Mouse (Mus musculus) spleen, adult 2 months (tissue): ENCODE results near the gene Zer1.

ENCODE experiments used
- CTCF ChIP-seq: fragments of 200-500 bp; IDR thresholded peaks from 2 replicates; pipeline ENCODE4 v1.5.1; 2011; ENCODE audit warnings: mild to moderate bottlenecking, inconsistent platforms; ENCODE audit not compliant: insufficient read depth, insufficient read length, insufficient replicate concordance; ENCODE audit errors: extremely low read depth
- POLR2A ChIP-seq: fragments of 200-500 bp; IDR thresholded peaks from 2 replicates; pipeline ENCODE4 v1.6.1; 2011; ENCODE audit warnings: low read depth, low read length, inconsistent platforms

- TF ChIP-seq CTCF (no peak), POLR2A (no peak)
Observed at GRCm38 (mm10) chr2:30134928-30135620, 10.7 kb upstream of the Zer1 start.
